Mouse (Mus musculus) midbrain, embryonic 16.5 days (tissue): ENCODE measurements around the gene Unc13a. TPM values are rescaled to one million over a fixed set of nuclear protein-coding genes. Genes with fewer than 3 reads are reported as not detected.
"Not testable (repeated sequence)": the region's sequence is repeated elsewhere in the genome, so short reads cannot be mapped to it uniquely, and the experiment has no call there.

ENCODE experiments used
- ATAC-seq: fragments of 200-750 bp; cut with Nextera tagmentation; 2 replicates; pipeline ENCODE4 v1.8.0; 2017; ENCODE audit warnings: moderate TSS enrichment
- H3K27ac ChIP-seq: fragments of 300-500 bp; sonication (generic); 2 replicates; pipeline ENCODE4 v1.5.1; 2014; ENCODE audit warnings: mild to moderate bottlenecking, low read length, mixed read lengths
- H3K27me3 ChIP-seq: fragments of 300-500 bp; sonication (generic); 2 replicates; pipeline ENCODE4 v1.6.1; 2014; ENCODE audit warnings: low read depth, low read length, mixed read lengths; ENCODE audit not compliant: control insufficient read depth, insufficient read depth
- H3K36me3 ChIP-seq: fragments of 300-500 bp; sonication (generic); 2 replicates; pipeline ENCODE4 v1.6.1; 2014; ENCODE audit warnings: mild to moderate bottlenecking, low read length, moderate library complexity, mixed read lengths; ENCODE audit not compliant: control insufficient read depth, insufficient read depth
- H3K4me1 ChIP-seq: fragments of 300-500 bp; sonication (generic); 2 replicates; pipeline ENCODE4 v1.6.1; 2014; ENCODE audit warnings: mild to moderate bottlenecking, low read length, mixed read lengths; ENCODE audit not compliant: control insufficient read depth, insufficient read depth
- H3K4me2 ChIP-seq: fragments of 300-500 bp; sonication (generic); 2 replicates; pipeline ENCODE4 v1.6.1; 2014; ENCODE audit warnings: mild to moderate bottlenecking, low read length, mixed read lengths
- H3K4me3 ChIP-seq: fragments of 300-500 bp; sonication (generic); 2 replicates; pipeline ENCODE4 v1.5.1; 2014; ENCODE audit warnings: low read depth, mild to moderate bottlenecking, low read length, moderate library complexity, mixed read lengths
- H3K9ac ChIP-seq: fragments of 300-500 bp; sonication (generic); 2 replicates; pipeline ENCODE4 v1.6.1; 2014; ENCODE audit warnings: low read depth, low read length, mixed read lengths
- H3K9me3 ChIP-seq: fragments of 300-500 bp; sonication (generic); replicated peaks from 2 replicates; pipeline ENCODE4 v1.6.1; 2014; ENCODE audit warnings: mild to moderate bottlenecking, low read length, mixed read lengths; ENCODE audit not compliant: control insufficient read depth, poor library complexity, severe bottlenecking
- WGBS: fragments of 180-500 bp; shearing (Covaris S2); extraction: QIAGEN DNeasy Blood & Tissue Kit; methylation state at CpG from one replicate; pipeline ENCODE4 v1.1.7; 2014; 5-methylcytosine and 5-hydroxymethylcytosine counted together
- polyA plus RNA-seq: library from polyadenylated mRNA; unstranded; fragments of >200 nt; fragmentation: Nextera tagmentation; extraction: Ambion mirVana; gene quantifications from 2 replicates; pipeline ENCODE4 v1.2.1, GENCODE M21; 2015

The Unc13a gene
- polyA plus RNA-seq, 1 experiment from 2014 or later, result 23.5 TPM

DNA sequence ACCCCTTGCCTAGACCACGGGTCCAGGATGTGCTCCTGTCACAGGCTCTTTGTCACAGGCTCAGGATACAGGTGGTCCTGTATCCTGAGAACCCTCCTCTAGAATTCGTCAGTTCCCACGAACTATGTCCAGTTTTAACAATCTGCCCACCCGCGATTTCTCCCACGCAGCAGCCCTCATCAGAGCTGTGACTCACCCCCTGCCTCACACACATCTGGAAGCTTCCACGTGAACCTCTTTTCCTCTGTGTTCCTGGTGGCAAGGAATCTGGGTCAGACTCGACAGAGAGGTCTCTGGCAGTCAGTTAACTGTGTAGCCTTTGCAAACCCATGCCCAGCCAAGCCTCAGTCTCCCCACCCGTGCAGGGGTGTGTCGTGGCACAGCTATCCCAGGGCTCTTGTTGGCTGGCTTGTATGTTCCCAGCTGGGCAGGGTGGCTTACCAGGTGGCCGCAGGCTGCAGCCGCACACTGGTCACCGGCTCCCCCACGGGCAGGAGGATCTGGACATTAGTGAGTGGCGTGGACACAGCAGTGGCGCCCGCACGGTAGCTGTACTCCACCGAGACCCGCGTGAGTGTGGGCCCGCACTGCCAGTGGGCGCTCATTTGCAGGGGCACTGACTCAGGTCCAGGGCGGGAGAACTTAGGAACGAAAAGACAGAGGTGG, 37.7 kb upstream of the Unc13a start:
- WGBS, result 44% methylated on average over 25 of the region's 25 CpGs
- Histone ChIP-seq H3K9me3 (no peaks in the 10 kb centered on the region), H3K36me3 (peaks cover 21% of the 10 kb centered on the region), H3K27me3 (no peaks in the 10 kb centered on the region; the same call in 1 of the 2 replicates), H3K4me3 (no peak overlapping the region), H3K9ac (no peak overlapping the region; the same call in 1 of the 2 replicates), H3K27ac (no peak overlapping the region), H3K4me1 (peaks cover 5% of the 10 kb centered on the region; the same call in 1 of the 2 replicates), H3K4me2 (peak overlapping the region; percentile 48)
- peak; percentile 44 for ATAC-seq

- Histone ChIP-seq H3K4me1 (peaks cover 5% of the 10 kb centered on the region; the same call in 1 of the 2 replicates), H3K36me3 (peaks cover 20% of the 10 kb centered on the region), H3K9ac (no peak overlapping the region), H3K4me2 (no peak overlapping the region), H3K27ac (no peak overlapping the region), H3K9me3 (no peaks in the 10 kb centered on the region), H3K27me3 (peaks cover 1% of the 10 kb centered on the region), H3K4me3 (no peak overlapping the region)
- ATAC-seq, result no peak
- WGBS, result 37% methylated on average over 8 of the region's 8 CpGs
Observed at GRCm38 (mm10) chr8:71707874-71708273, 36.3 kb upstream of the Unc13a start.

GRCm38 (mm10) chr8:71703400-71703799, 31.8 kb upstream of the Unc13a start:
- not testable (repeated sequence) for H3K9me3 ChIP-seq, H3K4me3 ChIP-seq, H3K36me3 ChIP-seq, ATAC-seq, H3K9ac ChIP-seq, H3K27ac ChIP-seq, H3K4me2 ChIP-seq, H3K4me1 ChIP-seq
- peaks cover 26% of the 10 kb centered on the region for H3K27me3 ChIP-seq

- Histone ChIP-seq H3K9ac (no peak overlapping the region), H3K36me3 (peaks cover 4% of the 10 kb centered on the region), H3K4me2 (no peak overlapping the region), H3K4me3 (no peak overlapping the region), H3K4me1 (no peaks in the 10 kb centered on the region), H3K9me3 (no peaks in the 10 kb centered on the region), H3K27ac (no peak overlapping the region), H3K27me3 (peaks cover 26% of the 10 kb centered on the region)
- 82% methylated on average over 3 of the region's 3 CpGs for WGBS
- ATAC-seq, result no peak
Observed at GRCm38 (mm10) chr8:71702923-71703322, 31.4 kb upstream of the Unc13a start.

GRCm38 (mm10) chr8:71702087-71702432, 30.5 kb upstream of the Unc13a start:
- Histone ChIP-seq H3K27ac (no peak overlapping the region), H3K9ac (no peak overlapping the region), H3K4me2 (no peak overlapping the region), H3K9me3 (no peaks in the 10 kb centered on the region), H3K4me3 (no peak overlapping the region), H3K27me3 (peaks cover 26% of the 10 kb centered on the region), H3K36me3 (no peaks in the 10 kb centered on the region), H3K4me1 (no peaks in the 10 kb centered on the region)
- WGBS, result 33% methylated on average over 4 of the region's 4 CpGs
- no peak for ATAC-seq

GRCm38 (mm10) chr8:71701414-71702086, 30.0 kb upstream of the Unc13a start, which contains the start of gene B3gnt3:
B3gnt3 (minus strand) TSS chr8:71701789.
- Histone ChIP-seq H3K9me3 (no peaks in the 10 kb centered on the region), H3K27me3 (peaks cover 26% of the 10 kb centered on the region), H3K4me3 (no peak within 1 kb of the TSS), H3K27ac (no peak within 1 kb of the TSS), H3K36me3 (no peaks in the 10 kb centered on the region), H3K4me1 (no peaks in the 10 kb centered on the region), H3K4me2 (0 out of 2 replicates have a peak within 1 kb of the TSS, but pooled peaks have one; percentile 7), H3K9ac (no peak within 1 kb of the TSS)
- WGBS, result 17% methylated on average over 32 of the region's 34 CpGs
- ATAC-seq, result no peak

DNA sequence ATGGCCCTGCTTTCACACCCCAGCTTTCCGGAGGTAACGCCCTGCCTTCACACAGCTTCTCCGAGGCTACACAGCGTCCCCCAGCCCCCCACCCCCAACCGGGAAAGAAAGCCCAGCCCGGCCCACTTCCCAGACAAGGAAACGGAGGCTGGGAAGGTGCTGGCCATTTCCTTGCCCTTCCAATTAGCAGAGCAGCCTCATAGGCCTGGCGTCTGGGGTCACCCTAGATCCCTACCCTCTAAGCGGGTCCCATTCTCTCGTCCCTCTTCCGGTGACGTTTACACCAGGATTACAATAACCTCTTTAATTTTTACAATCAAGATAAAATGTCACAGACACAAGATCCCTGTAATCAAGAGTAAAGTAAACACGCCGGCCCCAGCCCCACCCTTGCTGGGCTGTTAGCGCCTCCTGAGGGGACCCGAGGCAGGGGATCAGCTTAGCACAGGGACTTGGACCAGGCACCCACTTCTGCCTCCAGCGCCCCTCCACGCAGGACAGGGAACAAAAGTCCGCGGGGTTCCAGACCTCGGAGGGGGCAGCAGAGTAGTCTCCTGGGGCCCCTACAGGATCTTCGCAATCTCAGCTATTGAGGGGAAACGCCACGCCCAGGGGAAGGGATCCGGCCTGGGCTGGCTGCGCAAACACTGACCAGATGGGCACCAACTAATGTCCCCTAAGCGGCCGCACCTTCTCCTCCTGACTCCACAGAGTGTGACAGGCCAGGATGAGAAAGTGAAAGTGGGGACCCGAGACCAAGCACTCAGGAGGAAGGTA, 29.1 kb upstream of the Unc13a start:
- WGBS, result 8% methylated on average over 29 of the region's 29 CpGs
- no peak for ATAC-seq
- Histone ChIP-seq H3K4me1 (no peaks in the 10 kb centered on the region), H3K9me3 (no peaks in the 10 kb centered on the region), H3K4me2 (0 out of 2 replicates have a peak overlapping the region, but pooled peaks have one; percentile 7), H3K36me3 (no peaks in the 10 kb centered on the region), H3K4me3 (no peak overlapping the region), H3K27me3 (peaks cover 29% of the 10 kb centered on the region), H3K9ac (no peak overlapping the region), H3K27ac (no peak overlapping the region)

- not testable (repeated sequence) for H3K4me1 ChIP-seq, H3K9me3 ChIP-seq, H3K4me2 ChIP-seq, H3K27ac ChIP-seq, ATAC-seq, H3K9ac ChIP-seq, H3K36me3 ChIP-seq, H3K4me3 ChIP-seq
- H3K27me3 ChIP-seq, result peaks cover 60% of the 10 kb centered on the region
- WGBS, result 68% methylated on average over 12 of the region's 12 CpGs
Observed at GRCm38 (mm10) chr8:71695456-71695855, 23.9 kb upstream of the Unc13a start.
